Mouse (Mus musculus) B cell, adult 2 months (primary cell): ENCODE measurements around the gene 4930435E12Rik.
A peak's percentile ranks its signal among the peaks of the same experiment; 100 is the strongest.
"Not testable (repeated sequence)": the region's sequence is repeated elsewhere in the genome, so short reads cannot be mapped to it uniquely, and the experiment has no call there.

Experiments used
- DNase-seq, 2 experiments: peaks; one replicate each; pipeline ENCODE4 v3.0.0; 2022

Gene 4930435E12Rik

DNA sequence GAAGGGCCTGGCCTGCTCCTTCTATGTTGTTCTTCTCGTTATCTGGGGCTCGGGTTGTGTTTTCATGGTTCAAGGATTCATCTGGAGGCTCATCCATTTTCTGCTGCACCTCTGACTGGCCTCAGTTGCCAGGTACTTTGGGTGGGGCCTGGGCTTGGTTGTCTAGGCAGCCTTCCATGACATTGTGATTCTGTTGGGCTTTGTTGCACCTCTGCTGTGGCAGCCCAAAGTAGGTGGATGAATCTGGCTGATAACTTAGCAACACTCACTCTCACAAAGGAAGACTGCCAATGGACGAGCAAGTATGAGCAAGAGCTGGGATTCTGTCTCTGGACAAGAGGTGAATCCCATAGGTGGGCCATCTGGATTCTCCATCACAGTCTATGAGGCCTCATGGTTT lies at the start of gene 4930435E12Rik:
4930435E12Rik (minus strand) TSS at position 101 of the 400 bp plus-strand sequence.
- no peak for DNase-seq

DNA sequence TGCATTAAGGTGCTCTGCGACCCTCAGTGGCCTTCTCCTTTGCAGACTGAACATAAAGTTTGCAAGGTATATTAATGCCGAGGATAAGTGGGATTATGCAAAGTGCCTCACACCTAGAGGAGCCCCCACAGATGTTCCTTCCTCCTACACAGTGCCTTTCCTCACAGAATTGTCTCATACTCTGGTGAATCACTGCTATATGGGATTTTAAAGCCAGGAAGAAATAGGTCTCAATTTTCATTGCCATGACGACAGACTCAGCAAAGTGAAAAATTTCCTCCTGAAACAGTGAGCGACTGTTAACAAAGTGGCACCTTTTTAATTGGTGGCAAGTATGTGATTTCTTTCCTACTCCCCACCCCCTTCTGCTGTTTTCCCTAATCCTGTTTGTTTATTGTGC lies 45.9 kb upstream of the 4930435E12Rik start:
- no peak for DNase-seq

DNA sequence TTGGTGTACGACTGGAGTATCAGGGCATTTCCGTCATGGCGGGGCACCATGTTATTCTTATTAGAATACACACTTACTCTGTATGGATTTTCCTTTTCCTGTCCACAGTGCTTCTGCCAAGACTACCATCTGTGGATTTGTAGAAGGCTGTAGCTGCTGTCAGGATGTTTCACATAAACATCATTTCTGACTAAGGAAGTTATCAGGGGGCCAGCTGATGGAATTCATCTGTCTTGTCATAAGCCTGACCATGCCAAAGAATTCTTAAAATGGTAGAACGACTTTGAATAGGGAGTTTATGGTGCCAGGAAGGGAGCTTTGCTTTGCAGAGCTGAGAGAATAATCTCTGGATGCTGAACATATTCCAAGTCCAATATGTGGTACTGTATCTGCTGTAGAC lies 44.7 kb upstream of the 4930435E12Rik start:
- DNase-seq = no peak

DNA sequence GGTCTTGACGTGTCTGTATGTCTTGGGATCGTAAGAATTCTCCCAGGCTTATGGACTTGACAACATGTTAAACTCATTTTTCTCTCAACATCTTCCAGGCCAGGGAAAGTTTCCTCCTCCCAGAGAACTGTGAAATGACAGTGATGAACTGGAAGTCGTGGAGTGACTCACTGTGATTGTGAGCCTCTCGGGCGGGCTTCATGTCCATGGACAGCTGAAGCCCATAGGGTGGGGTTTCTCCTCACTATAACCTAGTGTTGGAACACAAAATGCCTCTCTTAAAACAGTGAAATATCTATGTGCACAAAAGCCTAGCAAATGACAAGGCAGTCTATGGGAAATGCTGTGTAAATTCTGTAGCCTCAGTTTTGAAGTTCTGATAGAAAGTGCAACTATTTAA lies 35.8 kb upstream of the 4930435E12Rik start:
- no peak for DNase-seq

DNA sequence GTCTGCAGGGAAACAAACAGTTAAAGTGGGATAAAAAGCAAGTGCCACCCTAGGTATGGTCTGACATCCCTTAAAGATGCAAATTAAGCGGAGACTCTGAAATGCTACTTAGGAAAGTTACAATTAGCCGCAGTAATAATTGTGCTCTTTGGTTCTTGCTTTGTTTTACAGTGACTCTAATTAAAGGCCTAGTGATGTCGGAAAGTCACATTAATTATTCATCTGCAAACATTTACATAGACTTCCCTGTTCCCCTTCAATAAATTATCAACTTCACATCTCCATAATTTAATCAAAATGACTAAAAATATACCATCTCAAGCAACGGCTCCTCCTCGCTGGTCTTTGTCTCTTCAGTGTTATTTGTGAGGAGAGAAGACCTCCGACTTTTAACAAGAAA lies 32.0 kb upstream of the 4930435E12Rik start:
- no peak for DNase-seq

DNA sequence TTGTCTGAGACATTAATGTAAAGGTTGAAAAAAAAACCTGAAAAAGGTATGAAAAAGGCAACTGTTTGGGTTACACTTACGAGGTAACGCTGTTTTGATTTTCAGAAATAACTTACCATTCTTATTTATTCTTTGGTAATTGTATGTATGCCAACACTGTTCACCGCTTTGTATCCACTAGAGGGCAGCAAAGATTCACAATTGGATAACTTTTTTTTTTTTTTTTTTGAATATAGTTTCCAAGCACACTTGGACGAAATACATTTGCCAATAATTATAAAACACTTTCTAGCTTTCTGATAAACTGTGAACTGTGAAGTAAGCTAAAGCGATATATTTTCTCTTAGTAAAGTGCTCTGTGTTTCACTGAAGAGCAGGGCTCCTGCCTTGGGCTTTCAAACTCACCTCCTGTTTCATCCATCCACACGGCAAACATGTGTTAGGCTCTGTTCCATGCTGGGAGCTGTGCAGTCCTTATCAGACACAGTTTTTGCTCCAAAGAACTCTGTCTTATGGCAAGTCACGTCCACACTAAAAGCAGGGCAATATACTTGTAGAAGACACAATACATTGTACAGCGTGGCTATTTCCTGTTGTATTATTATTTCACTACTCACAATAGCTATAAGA lies 29.7 kb upstream of the 4930435E12Rik start:
- DNase-seq = peak; percentile 8 to 28

DNA sequence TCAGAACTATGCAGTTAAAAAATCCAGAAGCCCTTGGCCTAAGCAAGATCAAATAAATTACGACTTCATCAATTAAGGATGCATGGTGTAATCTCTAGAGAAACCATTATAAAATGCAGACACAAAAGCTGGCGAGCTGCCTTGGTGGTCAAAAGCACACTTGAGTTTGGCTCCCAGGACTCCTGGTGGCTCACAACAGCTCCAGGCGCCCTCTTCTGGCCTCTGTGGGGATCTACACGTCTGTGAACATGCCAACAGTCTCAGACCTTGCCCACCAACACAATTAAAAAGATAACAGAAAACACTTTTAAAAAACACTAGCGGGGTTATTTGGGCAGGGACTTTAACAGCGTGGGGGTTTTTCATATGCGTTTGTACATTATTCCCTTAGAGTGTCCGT lies 16.0 kb downstream of the 4930435E12Rik start:
- DNase-seq = peak; percentile 70 to 72

DNA sequence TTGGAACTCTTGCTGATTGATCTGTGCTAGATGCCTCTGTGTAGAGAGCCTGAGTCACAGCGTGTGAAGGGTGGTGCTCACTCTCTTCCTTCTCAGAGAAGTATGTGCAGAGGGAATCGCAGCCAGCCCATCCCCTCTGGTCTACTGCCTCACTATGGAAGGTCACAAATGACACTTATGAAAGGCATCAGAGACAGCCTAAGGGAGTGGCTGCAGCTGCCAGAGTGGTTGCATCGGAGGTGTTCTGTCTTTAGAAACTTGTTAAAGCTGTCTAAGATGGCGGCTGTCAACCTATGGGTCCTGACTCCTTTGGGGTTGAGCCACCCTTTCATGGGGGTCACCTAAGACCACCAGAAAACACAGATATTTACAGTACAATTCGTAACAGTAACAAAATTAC lies 18.4 kb downstream of the 4930435E12Rik start:
- DNase-seq = no peak

DNA sequence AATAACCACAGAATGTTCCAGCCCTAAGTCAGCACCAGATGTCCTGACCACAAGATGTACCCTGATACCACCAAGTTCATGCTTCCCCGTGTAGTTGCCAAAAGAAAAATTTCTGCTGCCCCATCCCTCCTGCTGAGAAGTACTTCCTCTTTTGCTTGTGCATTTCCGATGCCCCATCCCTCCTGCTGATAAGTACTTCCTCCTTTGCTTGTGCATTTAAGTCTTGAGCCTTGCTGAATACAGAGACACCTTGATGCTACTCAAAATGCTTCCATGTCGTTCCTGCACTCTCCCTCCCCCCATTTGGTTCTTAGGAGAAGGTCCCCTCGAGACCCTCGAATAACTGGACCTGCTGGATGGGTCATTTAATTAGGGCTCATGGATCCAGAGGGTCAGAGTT lies 20.8 kb downstream of the 4930435E12Rik start:
- not testable (repeated sequence) for DNase-seq

DNA sequence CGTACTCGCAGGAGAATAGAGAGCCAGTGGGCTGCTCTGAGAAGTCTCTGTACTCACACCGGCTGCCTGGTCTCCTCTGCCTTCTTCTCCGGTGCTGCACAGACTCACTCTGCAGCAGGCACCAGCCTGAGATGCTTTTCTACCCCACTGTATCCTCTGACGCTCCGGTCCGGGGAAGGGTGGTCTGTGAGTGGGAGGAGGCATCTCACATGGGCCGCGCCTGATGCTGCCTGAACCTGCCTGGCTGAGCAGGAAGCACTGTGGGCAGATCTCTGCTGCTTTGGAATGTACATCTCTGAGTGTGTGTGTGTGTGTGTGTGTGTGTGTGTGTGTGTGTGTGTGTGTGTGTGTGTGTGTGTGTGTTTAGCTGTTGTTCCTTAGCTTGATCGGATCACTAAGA lies 28.5 kb downstream of the 4930435E12Rik start, which contains the start of gene Upk1b:
Upk1b (minus strand) TSS at position 238 of the 400 bp plus-strand sequence.
- DNase-seq = no peak

DNA sequence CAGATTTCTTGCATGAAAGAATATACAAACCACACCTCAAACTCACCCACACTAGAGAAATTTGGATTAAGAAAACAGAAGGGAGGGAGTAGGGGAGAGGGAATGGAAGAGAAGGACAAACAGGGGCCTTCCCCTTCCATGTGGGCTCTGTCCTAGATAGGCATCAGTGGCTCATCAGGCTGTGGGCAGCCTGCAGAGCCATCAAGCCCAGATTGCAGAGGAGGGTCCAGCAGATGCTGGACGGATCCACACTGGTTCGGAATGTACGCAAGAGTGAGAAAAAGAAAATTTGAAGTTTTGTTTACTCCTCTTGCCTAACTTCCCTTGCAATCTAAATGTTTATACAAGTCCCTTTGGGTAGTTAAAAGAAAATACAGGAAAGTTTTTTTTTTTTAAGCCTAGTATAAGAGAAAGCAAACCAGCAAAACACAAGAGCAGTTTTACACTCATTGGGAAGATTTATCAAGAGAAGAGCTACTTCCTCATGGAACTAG lies 29.5 kb downstream of the 4930435E12Rik start:
- no peak for DNase-seq

DNA sequence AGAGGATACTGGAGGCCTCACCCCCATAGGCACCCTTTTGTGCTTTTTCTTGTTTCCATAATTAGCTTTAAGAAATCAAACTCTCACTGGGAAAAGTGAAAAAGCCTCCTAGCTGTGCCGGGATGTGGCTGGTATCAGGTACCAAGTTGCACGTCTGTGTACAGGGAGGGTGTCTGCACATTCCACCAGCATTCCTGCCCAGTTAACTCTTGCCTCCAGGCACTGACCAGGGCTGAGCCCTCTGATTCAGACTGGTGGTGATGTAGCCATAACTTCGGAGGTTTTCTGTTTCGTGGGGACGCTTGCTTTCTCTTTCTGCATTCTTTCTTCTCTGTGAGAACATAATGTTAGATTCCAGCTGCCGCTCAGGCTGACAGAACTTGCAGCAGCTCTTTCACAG lies 35.4 kb downstream of the 4930435E12Rik start:
- DNase-seq = no peak

DNA sequence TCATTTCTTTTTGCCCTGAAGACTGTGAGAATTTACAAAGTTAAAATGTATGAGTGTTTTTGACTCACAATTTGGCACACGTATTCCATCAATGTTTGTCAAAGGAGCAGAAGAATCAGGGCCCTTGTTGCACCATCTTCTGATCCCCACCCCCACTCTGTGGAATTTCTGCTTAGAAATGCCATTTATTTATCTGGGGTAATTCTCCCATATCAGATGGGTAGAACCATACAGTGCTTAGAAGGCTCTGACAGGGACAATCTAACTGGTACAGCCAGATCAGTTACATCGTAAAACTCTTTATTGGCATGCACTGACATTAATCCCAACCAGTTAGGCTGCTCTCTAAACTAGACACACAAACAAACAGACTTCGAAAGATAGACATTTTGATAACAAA lies 38.6 kb downstream of the 4930435E12Rik start:
- no peak for DNase-seq

DNA sequence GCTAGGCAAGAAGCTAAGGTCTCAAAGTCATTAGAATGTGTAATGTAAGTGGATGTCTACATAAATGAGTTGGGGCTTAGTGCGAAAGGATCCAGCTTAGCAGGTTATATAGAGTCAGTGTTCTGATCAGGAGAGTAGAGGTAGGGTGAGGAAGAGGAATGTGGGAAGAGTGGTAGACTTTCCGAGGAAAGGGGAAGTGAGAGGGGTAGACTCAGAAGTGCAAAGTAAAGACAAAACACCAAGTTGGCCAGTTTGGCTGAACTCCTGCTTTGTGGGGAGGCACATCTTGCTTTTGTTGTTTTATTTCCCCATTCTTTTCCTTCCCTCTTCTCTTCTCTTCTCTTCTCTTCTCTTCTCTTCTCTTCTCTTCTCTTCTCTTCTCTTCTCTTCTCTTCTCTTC lies 39.5 kb downstream of the 4930435E12Rik start:
- no peak for DNase-seq

DNA sequence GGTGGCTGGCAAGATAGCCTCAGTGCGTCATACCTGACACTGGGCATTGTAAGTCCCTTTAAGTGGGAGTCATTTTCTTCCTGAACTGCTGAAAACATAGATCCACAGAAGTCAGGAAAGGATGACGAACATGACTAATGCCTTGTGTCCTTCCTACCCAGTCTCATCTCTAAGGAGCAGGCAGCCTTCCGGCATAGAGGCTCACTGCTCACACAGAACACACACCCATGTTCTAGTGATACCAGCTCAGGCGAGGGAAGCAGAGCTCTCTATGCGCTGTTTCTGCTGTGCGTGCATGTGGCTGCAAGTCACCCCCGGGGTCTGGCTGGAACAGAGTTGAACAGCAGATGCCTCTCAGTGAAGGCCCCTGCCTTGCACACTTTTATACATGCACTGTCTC lies 43.2 kb downstream of the 4930435E12Rik start:
- DNase-seq = no peak

DNA sequence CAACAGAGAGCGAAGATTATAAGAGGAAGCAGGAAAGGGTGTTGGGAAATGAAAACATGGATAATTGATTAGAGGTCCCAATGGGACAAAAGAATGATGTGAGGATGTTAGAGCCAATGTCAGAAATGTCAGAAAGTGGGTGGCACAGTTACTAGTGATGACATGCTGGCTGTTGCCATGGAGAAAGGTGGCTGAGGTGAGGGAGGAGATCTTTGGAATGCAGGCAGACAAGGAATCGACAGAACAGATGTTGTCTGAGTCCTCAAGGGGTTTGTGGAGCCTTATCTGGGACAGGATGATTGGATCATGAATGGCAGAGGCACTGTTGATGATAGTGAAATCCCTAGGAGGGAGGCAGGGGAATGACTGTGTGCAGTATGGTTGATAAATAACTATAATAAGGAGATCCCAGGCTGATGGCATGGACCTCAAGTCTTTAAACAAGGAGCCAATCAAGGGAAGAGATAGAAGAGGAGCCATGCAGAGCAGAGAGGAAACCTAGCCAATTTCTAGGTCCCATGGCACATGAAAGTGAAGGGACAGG lies 46.0 kb downstream of the 4930435E12Rik start:
- DNase-seq = no peak

DNA sequence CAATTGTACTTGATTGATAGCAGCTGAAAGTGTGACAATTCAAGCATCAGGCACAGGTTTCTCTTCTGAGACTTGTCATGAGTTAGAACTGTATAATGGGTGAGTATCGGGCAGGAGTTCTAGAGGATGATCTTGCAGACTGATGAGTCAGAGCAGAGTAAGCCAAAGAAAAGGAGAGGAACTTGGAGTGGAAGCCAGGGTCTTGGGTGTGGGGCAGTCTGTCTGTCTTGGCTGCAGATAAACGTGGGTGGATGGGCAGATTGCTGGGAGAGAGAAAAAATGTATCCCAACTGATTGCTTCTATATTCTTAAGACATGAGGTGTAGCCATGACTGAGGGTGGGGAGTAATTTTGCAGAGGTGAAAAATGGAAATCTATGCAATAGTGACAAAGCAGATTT lies 46.6 kb downstream of the 4930435E12Rik start:
- DNase-seq = no peak

DNA sequence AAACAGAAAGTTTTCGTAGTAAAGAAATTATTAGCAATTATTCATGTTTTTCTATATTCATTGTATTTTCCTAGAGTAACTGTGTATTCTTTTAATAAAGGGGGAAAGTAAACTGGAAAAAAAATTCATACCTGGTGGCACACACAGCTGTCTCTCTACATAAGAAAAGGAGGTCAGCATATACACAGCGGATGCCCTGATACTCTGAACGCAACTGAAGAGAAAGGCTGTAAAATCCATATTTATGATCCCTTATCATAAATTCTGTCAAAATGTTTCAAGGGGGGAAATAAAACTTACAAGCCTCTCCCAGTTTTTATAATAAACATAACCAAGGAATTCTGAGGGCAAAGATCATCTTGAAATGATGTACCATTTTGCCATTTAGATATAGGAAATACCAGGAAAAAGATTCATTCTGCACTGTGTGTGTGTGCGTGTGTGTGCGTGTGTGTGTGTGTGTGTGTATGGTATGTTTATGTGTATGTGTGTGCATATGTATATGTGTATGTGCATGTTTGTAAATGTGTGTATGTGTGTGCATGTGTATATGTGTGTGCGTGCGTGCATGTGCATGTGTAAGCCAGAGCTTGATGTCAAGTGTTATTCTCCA lies 47.5 kb downstream of the 4930435E12Rik start:
- DNase-seq = no peak

DNA sequence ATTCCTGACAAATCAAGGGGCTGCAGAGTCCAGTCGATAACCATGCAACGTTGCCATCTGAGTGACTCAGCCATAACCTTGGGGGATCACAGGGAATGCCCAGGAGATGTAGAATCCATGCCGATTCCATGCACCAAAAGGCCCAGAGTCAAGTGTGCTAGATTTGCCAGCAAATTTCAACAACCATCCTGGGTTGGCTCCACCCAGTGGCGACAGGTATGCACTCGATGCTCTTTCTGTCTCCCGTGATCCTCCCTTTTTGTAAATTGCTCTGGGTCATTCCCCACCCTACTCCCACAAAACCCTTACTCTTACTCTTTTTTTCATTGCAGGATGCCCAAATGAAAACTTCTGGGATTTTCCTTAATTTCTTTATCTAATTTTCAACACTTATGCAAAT lies 52.2 kb downstream of the 4930435E12Rik start:
- no peak for DNase-seq

DNA sequence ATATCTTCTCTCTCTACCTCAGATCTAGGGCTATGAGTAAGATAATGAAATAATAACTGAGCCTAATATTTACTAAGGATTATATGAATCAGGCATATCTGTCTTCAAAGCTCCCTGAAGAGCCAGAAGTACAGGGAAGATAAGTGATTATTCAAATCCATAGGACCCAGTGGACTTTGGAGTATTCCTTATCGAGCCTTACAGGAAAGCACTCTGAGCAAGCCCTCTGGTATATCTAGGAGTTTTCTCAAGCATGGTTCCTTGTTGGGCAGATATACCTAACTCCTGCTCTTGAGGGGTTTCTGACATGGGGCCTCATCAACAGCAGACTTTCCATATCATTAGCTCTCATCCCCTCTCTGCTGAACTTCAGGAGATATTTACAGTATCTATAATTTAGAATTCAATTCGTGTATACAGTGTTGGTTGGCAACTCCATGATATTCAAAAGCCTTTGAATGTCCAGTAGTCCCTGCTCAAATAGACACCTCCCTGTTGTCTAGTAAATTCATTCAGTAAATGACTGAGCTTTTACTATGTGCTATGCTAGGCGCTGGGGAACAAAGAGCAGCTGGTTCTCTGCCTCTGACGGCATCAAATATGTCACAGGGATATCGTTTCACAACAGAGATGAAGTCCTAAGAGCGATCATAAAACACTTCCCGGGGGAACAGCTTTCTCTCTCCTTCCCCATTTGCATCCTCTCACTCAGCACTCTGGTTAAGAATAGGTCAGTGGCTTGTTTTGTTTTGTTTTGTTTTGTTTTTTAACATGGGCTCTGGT lies 53.4 kb downstream of the 4930435E12Rik start:
- DNase-seq = no peak

DNA sequence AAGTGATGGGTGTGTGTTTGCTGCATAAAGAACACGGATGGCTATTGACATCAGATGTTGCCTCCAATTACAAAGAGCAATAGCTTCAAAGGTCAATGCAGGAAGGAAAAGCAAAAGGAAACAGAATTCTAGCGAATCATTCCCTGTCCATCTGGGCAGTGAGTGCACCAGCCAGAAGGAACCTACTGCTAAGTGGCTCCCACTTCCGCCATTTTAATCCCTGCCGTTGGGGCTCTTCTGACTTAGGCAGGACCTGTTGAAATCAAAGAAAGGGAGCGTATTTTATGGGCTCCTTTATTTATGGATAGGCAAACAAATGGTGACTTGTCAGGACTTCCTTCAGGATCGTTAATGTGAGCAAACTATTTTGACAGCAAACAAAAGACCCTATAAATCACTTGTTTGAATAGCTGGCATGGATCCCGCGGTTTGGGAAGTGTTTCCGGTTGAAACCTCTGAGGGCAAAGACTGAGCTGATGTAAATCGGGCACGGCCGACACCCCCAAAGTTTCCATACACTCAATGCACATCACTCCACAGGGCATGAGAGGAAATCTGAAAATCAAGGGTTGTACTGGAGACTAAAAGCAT lies 55.5 kb downstream of the 4930435E12Rik start:
- no peak for DNase-seq

DNA sequence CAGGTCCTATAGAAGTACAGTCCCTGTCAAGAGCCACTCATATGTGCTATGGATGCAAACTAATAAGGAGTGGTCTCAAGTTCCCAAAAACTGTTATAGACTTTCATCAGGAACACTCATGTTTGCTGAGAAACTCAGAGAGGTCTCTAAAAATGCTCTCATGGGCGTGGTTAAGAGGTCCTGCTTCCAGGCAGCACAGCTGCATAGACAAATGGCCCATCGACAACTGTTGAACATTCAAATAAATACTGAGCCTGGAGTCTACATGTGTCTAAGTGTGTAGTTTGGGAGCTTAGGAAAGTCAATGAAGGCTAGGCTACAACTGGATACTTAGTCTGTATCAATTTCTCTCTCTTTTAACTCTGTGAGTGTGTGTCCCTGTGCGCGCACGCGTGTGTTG lies 57.4 kb downstream of the 4930435E12Rik start:
- no peak for DNase-seq

DNA sequence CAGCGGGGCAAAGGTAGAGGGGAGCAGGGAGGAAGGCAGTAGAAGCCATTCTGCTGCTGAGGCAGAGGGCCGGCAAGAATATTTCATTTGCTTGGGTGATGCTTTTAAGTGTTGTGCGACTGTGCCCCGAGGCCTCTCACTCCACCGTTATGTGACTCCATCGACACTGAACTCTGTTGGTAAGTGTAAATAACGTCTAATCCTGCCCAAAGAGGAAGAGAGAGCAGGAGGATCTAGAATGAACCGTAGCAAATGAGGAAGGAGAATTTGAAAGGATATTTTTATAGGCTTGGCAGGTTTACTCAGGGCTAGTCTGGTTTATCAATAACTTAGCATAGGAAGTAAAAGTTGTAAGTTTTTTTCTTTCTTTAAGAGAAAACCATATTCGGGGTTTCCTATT lies 59.0 kb downstream of the 4930435E12Rik start:
- DNase-seq = no peak
